Mouse (Mus musculus): ENCODE results near the gene Psd. TPM values are rescaled to one million over a fixed set of nuclear protein-coding genes. Genes with fewer than 3 reads are reported as not detected.

Psd gene
- polyA plus RNA-seq, 1 experiment from 2014 or later, result 31.0 TPM

DNA sequence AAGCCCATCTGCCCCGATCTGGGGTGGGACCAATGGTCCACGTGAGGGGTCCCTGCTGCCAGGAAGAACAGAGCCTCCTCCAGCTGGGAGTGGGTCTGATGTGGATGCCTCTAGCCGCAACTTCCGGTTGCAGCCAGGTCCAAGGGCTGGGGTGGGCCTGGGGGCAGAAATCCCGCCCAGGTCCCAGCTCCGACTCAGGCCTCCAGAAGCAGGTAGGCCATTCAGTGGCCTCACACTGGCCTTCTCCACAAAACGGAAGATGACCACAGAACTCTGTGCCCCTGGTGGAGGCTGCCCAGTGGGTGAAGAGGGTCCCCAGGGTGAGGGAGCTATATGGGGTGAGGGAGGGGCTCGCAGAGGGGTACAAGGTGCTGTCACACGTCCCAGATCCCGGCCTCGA, 2.6 kb downstream of the Psd start:
- peaks cover 48% of the 10 kb centered on the region for H3K27me3 ChIP-seq
- ATAC-seq, result no peak
- no peak overlapping the region for H3K9ac ChIP-seq
- no peaks in the 10 kb centered on the region for H3K36me3 ChIP-seq (ENCODE audit: poor library complexity, severe bottlenecking)
- H3K4me3 ChIP-seq, result no peak overlapping the region
- 77% methylated on average over 11 of the region's 11 CpGs for WGBS
- H3K4me2 ChIP-seq, result peak overlapping the region; percentile 100
- no peak overlapping the region for H3K27ac ChIP-seq
- H3K9me3 ChIP-seq (replicated peaks), result no peaks in the 10 kb centered on the region
- H3K4me1 ChIP-seq, result peaks cover 78% of the 10 kb centered on the region

GRCm38 (mm10) chr19:46323716-46324115, 3.2 kb downstream of the Psd start:
- Histone ChIP-seq H3K27ac (no peak overlapping the region), H3K9me3 (replicated peaks) (no peaks in the 10 kb centered on the region), H3K36me3 (ENCODE audit: poor library complexity, severe bottlenecking) (no peaks in the 10 kb centered on the region), H3K9ac (no peak overlapping the region), H3K27me3 (peaks cover 54% of the 10 kb centered on the region), H3K4me2 (no peak overlapping the region), H3K4me1 (peaks cover 78% of the 10 kb centered on the region), H3K4me3 (no peak overlapping the region)
- 79% methylated on average over 5 of the region's 5 CpGs for WGBS
- ATAC-seq, result no peak

DNA sequence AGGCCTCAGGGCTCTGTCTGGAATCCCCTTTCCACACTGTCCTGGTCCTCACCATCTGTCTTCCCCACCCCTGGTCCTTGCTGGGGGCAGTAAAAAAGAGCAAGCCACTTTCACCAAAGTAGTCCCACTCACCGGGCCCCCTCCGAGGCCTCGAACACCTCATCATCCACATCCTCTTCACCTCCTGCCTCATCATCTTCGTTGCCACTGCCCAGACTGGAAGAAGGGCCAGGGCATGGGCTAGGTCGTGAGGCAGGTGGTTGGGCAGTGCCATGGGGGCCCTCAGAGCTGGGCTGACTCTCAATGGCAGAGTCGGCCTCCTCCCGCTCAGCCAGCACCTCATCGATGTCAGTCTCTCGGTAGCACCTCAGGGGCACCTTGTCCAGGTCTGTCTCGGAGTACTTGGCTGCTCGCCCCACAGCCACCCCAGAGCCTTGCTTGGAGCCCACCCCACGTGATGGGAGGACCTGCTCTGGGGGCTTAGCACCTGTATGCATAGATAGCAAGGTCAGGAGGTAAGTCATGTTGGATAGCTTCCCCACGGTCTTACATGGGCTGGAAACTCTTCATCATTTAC, 3.9 kb downstream of the Psd start:
- H3K36me3 ChIP-seq (ENCODE audit: poor library complexity, severe bottlenecking), result no peaks in the 10 kb centered on the region
- no peak for ATAC-seq
- WGBS, result 76% methylated on average over 13 of the region's 13 CpGs
- no peaks in the 10 kb centered on the region for H3K9me3 ChIP-seq (replicated peaks)
- H3K4me3 ChIP-seq, result no peak overlapping the region
- no peak overlapping the region for H3K9ac ChIP-seq
- H3K27me3 ChIP-seq, result peaks cover 60% of the 10 kb centered on the region
- H3K4me2 ChIP-seq, result peak overlapping the region; percentile 51; the same call in 1 of the 2 replicates
- H3K27ac ChIP-seq, result peak overlapping the region; percentile 41; the same call in 1 of the 2 replicates
- H3K4me1 ChIP-seq, result peaks cover 82% of the 10 kb centered on the region

GRCm38 (mm10) chr19:46322144-46322995, 4.6 kb downstream of the Psd start:
- no peak overlapping the region for H3K4me3 ChIP-seq
- ATAC-seq, result no peak
- peak overlapping the region; percentile 51 for H3K4me2 ChIP-seq
- no peaks in the 10 kb centered on the region for H3K9me3 ChIP-seq (replicated peaks)
- WGBS, result 51% methylated on average over 11 of the region's 11 CpGs
- peak overlapping the region; percentile 73 for H3K27ac ChIP-seq
- peaks cover 68% of the 10 kb centered on the region for H3K27me3 ChIP-seq
- H3K9ac ChIP-seq, result peak overlapping the region; percentile 30
- no peaks in the 10 kb centered on the region for H3K36me3 ChIP-seq (ENCODE audit: poor library complexity, severe bottlenecking)
- peaks cover 83% of the 10 kb centered on the region for H3K4me1 ChIP-seq

- H3K9ac ChIP-seq, result peak overlapping the region; percentile 30; the same call in 1 of the 2 replicates
- no peaks in the 10 kb centered on the region for H3K36me3 ChIP-seq (ENCODE audit: poor library complexity, severe bottlenecking)
- H3K4me2 ChIP-seq, result peak overlapping the region; percentile 51
- H3K27ac ChIP-seq, result peak overlapping the region; percentile 73
- no peaks in the 10 kb centered on the region for H3K9me3 ChIP-seq (replicated peaks)
- peaks cover 85% of the 10 kb centered on the region for H3K4me1 ChIP-seq
- H3K27me3 ChIP-seq, result peaks cover 76% of the 10 kb centered on the region
- peak; percentile 48; the same call in 1 of the 2 replicates for ATAC-seq
- WGBS, result 19% methylated on average over 6 of the region's 6 CpGs
- 0 out of 2 replicates have a peak overlapping the region, but pooled peaks have one; percentile 7 for H3K4me3 ChIP-seq
Observed at GRCm38 (mm10) chr19:46321101-46321943, 5.6 kb downstream of the Psd start.

- ATAC-seq, result no peak
- Histone ChIP-seq H3K4me3 (no peak overlapping the region), H3K4me2 (no peak overlapping the region), H3K27me3 (peaks cover 76% of the 10 kb centered on the region), H3K4me1 (peaks cover 82% of the 10 kb centered on the region), H3K9me3 (replicated peaks) (no peaks in the 10 kb centered on the region), H3K27ac (no peak overlapping the region), H3K9ac (no peak overlapping the region), H3K36me3 (ENCODE audit: poor library complexity, severe bottlenecking) (no peaks in the 10 kb centered on the region)
- WGBS, result 82% methylated on average over 8 of the region's 8 CpGs
Observed at GRCm38 (mm10) chr19:46320076-46320785, 6.7 kb downstream of the Psd start.

GRCm38 (mm10) chr19:46318586-46319378, 8.2 kb downstream of the Psd start:
- Histone ChIP-seq H3K36me3 (ENCODE audit: poor library complexity, severe bottlenecking) (no peaks in the 10 kb centered on the region), H3K4me1 (peaks cover 69% of the 10 kb centered on the region), H3K27me3 (peaks cover 76% of the 10 kb centered on the region), H3K4me3 (peak overlapping the region; percentile 47; the same call in 1 of the 2 replicates), H3K27ac (no peak overlapping the region), H3K9me3 (replicated peaks) (no peaks in the 10 kb centered on the region), H3K9ac (no peak overlapping the region), H3K4me2 (peak overlapping the region; percentile 73)
- ATAC-seq, result peak; percentile 46
- 11% methylated on average over 16 of the region's 16 CpGs for WGBS

DNA sequence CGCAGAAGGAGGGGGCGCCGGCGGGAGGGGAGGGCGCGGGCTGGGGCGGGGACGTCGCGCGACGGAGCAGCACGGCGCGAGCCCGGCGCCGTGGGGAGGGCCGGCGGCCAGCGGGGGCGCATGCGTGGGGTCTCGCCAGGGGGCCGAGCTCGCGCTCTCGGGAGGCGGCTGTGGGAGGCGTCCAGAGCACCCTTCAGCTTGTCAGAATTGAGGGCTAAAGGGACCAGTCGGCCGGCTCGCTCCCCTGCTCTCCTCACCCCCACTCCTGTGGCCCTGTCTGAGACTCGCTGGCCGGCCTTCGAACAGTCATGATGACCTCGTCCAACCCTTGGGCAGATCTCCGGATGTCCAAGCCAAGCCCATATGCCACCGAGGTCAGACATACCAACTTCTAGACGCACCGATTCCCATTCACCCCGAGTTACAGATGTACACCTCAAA, 8.9 kb downstream of the Psd start:
- H3K4me1 ChIP-seq, result peaks cover 66% of the 10 kb centered on the region
- H3K9ac ChIP-seq, result peak overlapping the region; percentile 66
- 0 out of 2 replicates have a peak, but pooled peaks cover 1% of the 10 kb centered on the region for H3K36me3 ChIP-seq (ENCODE audit: poor library complexity, severe bottlenecking)
- H3K27ac ChIP-seq, result peak overlapping the region; percentile 35; the same call in 1 of the 2 replicates
- H3K4me3 ChIP-seq, result peak overlapping the region; percentile 47
- peak overlapping the region; percentile 73 for H3K4me2 ChIP-seq
- 3% methylated on average over 35 of the region's 42 CpGs for WGBS
- no peaks in the 10 kb centered on the region for H3K9me3 ChIP-seq (replicated peaks)
- peaks cover 80% of the 10 kb centered on the region for H3K27me3 ChIP-seq
- 0 out of 2 replicates have a peak, but pooled peaks have one; percentile 17 for ATAC-seq

DNA sequence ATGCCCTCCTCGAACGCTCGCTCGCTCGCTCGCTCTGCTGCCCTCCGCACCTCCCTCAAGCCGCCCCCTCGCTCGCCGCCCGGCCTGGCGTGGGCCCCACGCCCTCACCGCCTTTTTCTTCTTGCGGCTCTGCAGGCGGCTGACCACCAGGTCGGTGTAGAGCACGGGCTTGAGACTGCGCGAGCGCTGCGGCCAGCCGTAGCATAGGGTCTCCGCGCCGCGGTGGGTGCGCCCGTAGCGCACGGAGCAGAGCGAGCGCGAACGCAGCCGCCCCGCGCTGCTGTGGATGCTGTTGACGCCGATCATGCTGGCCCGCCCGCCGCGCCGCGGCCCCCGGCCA, 9.4 kb downstream of the Psd start:
- WGBS, result 1% methylated on average over 37 of the region's 48 CpGs
- H3K27ac ChIP-seq, result no peak overlapping the region; the same call in 1 of the 2 replicates

GRCm38 (mm10) chr19:46316846-46317545, 10.0 kb downstream of the Psd start:
- Histone ChIP-seq H3K4me2 (peak overlapping the region; percentile 73), H3K27me3 (peaks cover 83% of the 10 kb centered on the region), H3K4me3 (peak overlapping the region; percentile 47), H3K4me1 (peaks cover 55% of the 10 kb centered on the region), H3K9ac (peak overlapping the region; percentile 66), H3K36me3 (ENCODE audit: poor library complexity, severe bottlenecking) (peaks cover 10% of the 10 kb centered on the region; the same call in 1 of the 2 replicates), H3K27ac (no peak overlapping the region), H3K9me3 (replicated peaks) (no peaks in the 10 kb centered on the region)
- 32% methylated on average over 15 of the region's 15 CpGs for WGBS
- ATAC-seq, result no peak

More for the DNA sequence above, 9.4 kb downstream of the Psd start:
- peak overlapping the region; percentile 73 for H3K4me2 ChIP-seq
- 0 out of 2 replicates have a peak, but pooled peaks have one; percentile 19 for ATAC-seq
- peak overlapping the region; percentile 47 for H3K4me3 ChIP-seq
- H3K9me3 ChIP-seq (replicated peaks), result no peaks in the 10 kb centered on the region
- peaks cover 60% of the 10 kb centered on the region for H3K4me1 ChIP-seq
- H3K9ac ChIP-seq, result peak overlapping the region; percentile 66
- H3K36me3 ChIP-seq (ENCODE audit: poor library complexity, severe bottlenecking), result 0 out of 2 replicates have a peak, but pooled peaks cover 6% of the 10 kb centered on the region
- peaks cover 82% of the 10 kb centered on the region for H3K27me3 ChIP-seq
